Mouse (Mus musculus) G1E (cell line): Measurements from ENCODE around the gene Mrc1.

Source experiments
- POLR2AphosphoS5 ChIP-seq: IDR thresholded peaks from 2 replicates; pipeline ENCODE4 v1.6.1; 2012; ENCODE audit warnings: low read depth, low read length, inconsistent platforms; ENCODE audit not compliant: insufficient replicate concordance
- TAL1 ChIP-seq: conservative IDR thresholded peaks from 2 replicates; pipeline ENCODE4 v1.6.1; 2012; ENCODE audit warnings: low read depth, low read length, inconsistent platforms, mixed read lengths

DNA sequence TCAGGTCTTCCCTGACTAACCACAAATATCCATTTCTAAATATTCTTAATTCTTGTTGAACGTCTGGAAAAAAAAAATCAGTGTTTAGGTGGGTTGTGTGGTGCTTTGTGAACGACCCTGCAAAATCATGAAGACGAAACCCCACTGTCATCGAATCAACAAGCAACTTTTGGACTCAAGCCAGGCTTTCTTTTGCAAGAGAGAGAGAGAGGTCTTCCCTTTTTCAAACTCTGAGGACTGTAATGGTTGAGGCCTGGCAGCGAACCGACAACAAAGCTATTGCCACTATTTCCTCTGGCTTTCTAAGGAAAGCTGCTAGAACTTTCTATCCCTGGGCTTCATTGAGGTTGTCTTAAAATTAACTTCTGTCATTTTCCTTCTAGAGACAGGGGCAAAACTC lies 697 bp upstream of the Mrc1 start:
- TF ChIP-seq TAL1 (no peak), POLR2AphosphoS5 (no peak)
